Mouse (Mus musculus): ENCODE measurements around the gene Ttc36.

GRCm38 (mm10) chr9:44805536-44805935 lies 2.7 kb upstream of the Ttc36 start:
- TF ChIP-seq CTCF (IDR thresholded peaks at IDR 0.05; ENCODE audit: low read depth) (no peak), EP300 (IDR thresholded peaks at IDR 0.05; ENCODE audit: low read depth) (no peak)
